Mouse (Mus musculus): ENCODE data around the gene Gys1.

DNA sequence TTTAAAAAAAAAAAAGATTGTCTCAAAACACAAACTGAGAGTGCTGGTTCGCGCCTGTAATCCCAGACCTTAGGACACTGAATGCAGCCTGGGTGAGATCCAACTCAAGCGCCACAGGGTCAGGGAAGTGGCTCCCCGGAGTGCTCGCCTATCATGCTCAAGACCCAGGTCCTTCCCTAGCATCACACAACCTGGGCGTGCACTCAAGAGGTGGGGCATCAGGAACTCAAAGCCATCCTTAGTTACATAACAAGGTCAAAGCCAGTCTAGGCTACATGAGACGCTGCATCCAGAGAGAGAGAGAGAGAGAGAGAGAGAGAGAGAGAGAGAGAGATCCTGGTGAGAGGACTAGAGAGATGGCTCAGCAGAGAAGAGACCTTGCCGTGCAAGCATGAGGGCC is 8.1 kb upstream of the Gys1 start:
- TF ChIP-seq POLR2A (IDR thresholded peaks at IDR 0.05; ENCODE audit: low read depth, low read length) (no peak), CTCF (IDR thresholded peaks at IDR 0.05; ENCODE audit: extremely low read depth, insufficient read depth, insufficient read length, insufficient replicate concordance) (no peak)
